Mouse (Mus musculus): Measurements from ENCODE around the gene Olfr1082.
"Not testable (repeated sequence)": the region's sequence is repeated elsewhere in the genome, so short reads cannot be mapped to it uniquely, and the experiment has no call there.

Olfr1082 gene

GRCm38 (mm10) chr2:86598866-86599265, at the start of gene Olfr1082:
Gene Olfr1082 (minus strand): TSS chr2:86598966.
- DNase-seq: not testable (repeated sequence)

- not testable (repeated sequence) for DNase-seq
These were observed 40.9 kb upstream of the Olfr1082 start, which contains the start of gene Olfr1084 for GRCm38 (mm10) chr2:86639625-86640024. Gene Olfr1084 (minus strand): TSS chr2:86639725.

GRCm38 (mm10) chr2:86558135-86558534, 40.6 kb downstream of the Olfr1082 start, which contains the start of gene Olfr1080:
Gene Olfr1080 (minus strand): TSS chr2:86558235.
- DNase-seq: not testable (repeated sequence)
